Mouse (Mus musculus): ENCODE measurements around the gene Mt2.

- no peak for TF ChIP-seq CTCF (IDR thresholded peaks at IDR 0.05; ENCODE audit: insufficient read depth, low read depth, low read length)
- TF ChIP-seq POLR2A (IDR thresholded peaks at IDR 0.05; ENCODE audit: insufficient read depth, low read depth, low read length) = no peak
Measured at GRCm38 (mm10) chr8:94169547-94169946, 2.9 kb upstream of the Mt2 start.

Measured in olfactory bulb, adult 2 months (tissue).